Mouse (Mus musculus) embryonic facial prominence, embryonic 15.5 days (tissue): Measurements from ENCODE around the gene Fkbp1a. TPM values are rescaled to one million over a fixed set of nuclear protein-coding genes. Genes with fewer than 3 reads are reported as not detected.
A peak's percentile ranks its signal among the peaks of the same experiment; 100 is the strongest.

Experiments used
- ATAC-seq: fragments of 200-750 bp; cut with Nextera tagmentation; 2 replicates; pipeline ENCODE4 v1.8.0; 2017; ENCODE audit warnings: low read depth, moderate TSS enrichment; ENCODE audit not compliant: insufficient number of reproducible peaks, low FRiP score, low TSS enrichment
- H3K27ac ChIP-seq: fragments of 300-500 bp; sonication (generic); replicated peaks from 2 replicates; pipeline ENCODE4 v1.5.1; 2015; ENCODE audit warnings: mild to moderate bottlenecking, inconsistent platforms
- H3K27me3 ChIP-seq: fragments of 300-500 bp; sonication (generic); 2 replicates; pipeline ENCODE4 v1.6.1; 2015; ENCODE audit warnings: inconsistent platforms
- H3K36me3 ChIP-seq: fragments of 300-500 bp; sonication (generic); 2 replicates; pipeline ENCODE4 v1.6.1; 2015; ENCODE audit warnings: mild to moderate bottlenecking, inconsistent platforms
- H3K4me1 ChIP-seq: fragments of 300-500 bp; sonication (generic); 2 replicates; pipeline ENCODE4 v1.6.1; 2015; ENCODE audit warnings: inconsistent platforms
- H3K4me2 ChIP-seq: fragments of 300-500 bp; sonication (generic); replicated peaks from 2 replicates; pipeline ENCODE4 v1.6.1; 2015; ENCODE audit warnings: mild to moderate bottlenecking, inconsistent platforms
- H3K4me3 ChIP-seq: fragments of 300-500 bp; sonication (generic); replicated peaks from 2 replicates; pipeline ENCODE4 v1.5.1; 2015; ENCODE audit warnings: mild to moderate bottlenecking, inconsistent platforms
- H3K9ac ChIP-seq: fragments of 300-500 bp; sonication (generic); 2 replicates; pipeline ENCODE4 v1.6.1; 2015; ENCODE audit warnings: inconsistent platforms
- H3K9me3 ChIP-seq: fragments of 300-500 bp; sonication (generic); replicated peaks from 2 replicates; pipeline ENCODE4 v1.6.1; 2016; ENCODE audit warnings: inconsistent platforms
- WGBS: fragments of 180-500 bp; shearing (Covaris S2); methylation state at CpG from one replicate; pipeline ENCODE4 v1.1.7; 2015; 5-methylcytosine and 5-hydroxymethylcytosine counted together
- polyA plus RNA-seq: library from polyadenylated mRNA; unstranded; fragments of >200 nt; fragmentation: Nextera tagmentation; extraction: Ambion mirVana; gene quantifications from 2 replicates; pipeline ENCODE4 v1.2.1, GENCODE M21; 2015

Fkbp1a gene
- 534 and 553 TPM in 2 replicates for polyA plus RNA-seq

DNA sequence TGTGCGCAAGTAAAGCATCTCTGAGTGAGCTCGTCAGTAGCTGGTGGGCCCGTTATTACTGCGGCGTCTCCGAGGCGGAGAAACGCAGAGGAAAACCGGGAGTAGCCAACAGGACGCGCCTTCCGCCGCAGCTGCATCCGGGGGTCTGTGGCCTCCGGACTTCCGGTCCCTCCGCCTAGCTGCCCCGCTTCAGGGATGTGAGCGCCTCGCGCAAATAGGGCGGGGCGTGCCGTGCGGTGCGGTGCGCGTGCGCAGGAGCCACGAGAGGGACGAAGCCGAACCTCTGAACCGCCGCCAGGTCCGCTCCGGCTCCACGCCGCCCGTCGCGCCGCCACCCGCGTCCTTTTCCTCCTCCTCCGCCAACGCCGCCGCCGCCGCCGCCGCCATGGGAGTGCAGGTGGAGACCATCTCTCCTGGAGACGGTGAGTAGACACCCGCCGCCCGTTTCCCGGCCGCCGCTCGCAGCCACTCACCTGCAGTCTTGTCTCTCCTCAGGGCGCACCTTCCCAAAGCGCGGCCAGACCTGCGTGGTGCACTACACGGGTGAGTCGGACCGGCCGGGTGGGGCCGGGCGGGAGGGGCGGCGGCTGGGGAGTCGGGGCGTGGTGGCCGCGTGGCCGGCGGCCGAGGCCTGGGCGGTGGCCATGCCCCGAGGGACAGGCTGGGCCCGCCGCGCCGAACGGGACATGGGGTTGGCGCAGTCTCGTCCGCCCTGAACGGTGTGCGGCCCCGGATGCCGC lies at the start of gene Fkbp1a:
Gene Fkbp1a (plus strand): TSS at position 161 of the 740 bp plus-strand sequence.
- Histone ChIP-seq H3K27me3 (no peaks in the 10 kb centered on the region), H3K27ac (peak within 1 kb of the TSS; percentile 89), H3K4me1 (peaks cover 32% of the 10 kb centered on the region), H3K4me3 (peak within 1 kb of the TSS; percentile 95), H3K4me2 (peak within 1 kb of the TSS; percentile 64), H3K9me3 (no peaks in the 10 kb centered on the region), H3K36me3 (peaks cover 21% of the 10 kb centered on the region), H3K9ac (peak within 1 kb of the TSS; percentile 88)
- ATAC-seq, result peak; percentile 96
- WGBS, result under 1% methylated on average over 81 of the region's 93 CpGs

GRCm38 (mm10) chr2:151494035-151494803 lies 48.1 kb upstream of the Fkbp1a start, which contains the start of gene Nsfl1c:
Nsfl1c (plus strand) TSS chr2:151494182.
- peak within 1 kb of the TSS; percentile 73; the same call in 1 of the 2 replicates for H3K27ac ChIP-seq

GRCm38 (mm10) chr2:151498358-151498757 lies 43.9 kb upstream of the Fkbp1a start:
- no peak overlapping the region for H3K4me3 ChIP-seq
- H3K4me1 ChIP-seq, result peaks cover 12% of the 10 kb centered on the region
- H3K9me3 ChIP-seq, result no peaks in the 10 kb centered on the region
- no peaks in the 10 kb centered on the region for H3K27me3 ChIP-seq
- ATAC-seq, result no peak
- no peak overlapping the region for H3K4me2 ChIP-seq
- H3K9ac ChIP-seq, result no peak overlapping the region
- 52% methylated on average over 3 of the region's 3 CpGs for WGBS
- H3K27ac ChIP-seq, result no peak overlapping the region
- peaks cover 55% of the 10 kb centered on the region for H3K36me3 ChIP-seq

More at GRCm38 (mm10) chr2:151494035-151494803, 48.1 kb upstream of the Fkbp1a start, which contains the start of gene Nsfl1c:
- WGBS, result under 1% methylated on average over 73 of the region's 73 CpGs
- peak; percentile 99 for ATAC-seq
- H3K9me3 ChIP-seq, result no peaks in the 10 kb centered on the region
- peak within 1 kb of the TSS; percentile 96 for H3K9ac ChIP-seq
- peaks cover 12% of the 10 kb centered on the region for H3K4me1 ChIP-seq
- peaks cover 24% of the 10 kb centered on the region for H3K36me3 ChIP-seq
- peak within 1 kb of the TSS; percentile 100 for H3K4me3 ChIP-seq
- peak within 1 kb of the TSS; percentile 81 for H3K4me2 ChIP-seq
- H3K27me3 ChIP-seq, result no peaks in the 10 kb centered on the region

GRCm38 (mm10) chr2:151500442-151501007 lies 41.8 kb upstream of the Fkbp1a start:
- H3K9me3 ChIP-seq, result no peaks in the 10 kb centered on the region
- H3K4me1 ChIP-seq, result peaks cover 3% of the 10 kb centered on the region; the same call in 1 of the 2 replicates
- no peak for ATAC-seq
- H3K27me3 ChIP-seq, result no peaks in the 10 kb centered on the region
- no peak overlapping the region for H3K9ac ChIP-seq
- H3K4me2 ChIP-seq, result no peak overlapping the region
- H3K36me3 ChIP-seq, result peaks cover 74% of the 10 kb centered on the region
- H3K27ac ChIP-seq, result no peak overlapping the region
- H3K4me3 ChIP-seq, result no peak overlapping the region
- 92% methylated on average over 6 of the region's 6 CpGs for WGBS

GRCm38 (mm10) chr2:151504226-151504625 lies 38.1 kb upstream of the Fkbp1a start:
- 91% methylated on average over 4 of the region's 4 CpGs for WGBS
- H3K36me3 ChIP-seq, result peaks cover 82% of the 10 kb centered on the region
- H3K9me3 ChIP-seq, result no peaks in the 10 kb centered on the region
- no peaks in the 10 kb centered on the region for H3K4me1 ChIP-seq
- no peak overlapping the region for H3K4me2 ChIP-seq
- H3K27ac ChIP-seq, result no peak overlapping the region
- no peak overlapping the region for H3K9ac ChIP-seq
- no peak for ATAC-seq
- H3K27me3 ChIP-seq, result no peaks in the 10 kb centered on the region
- H3K4me3 ChIP-seq, result no peak overlapping the region

GRCm38 (mm10) chr2:151512199-151512598 lies 30.1 kb upstream of the Fkbp1a start:
- no peak overlapping the region for H3K4me2 ChIP-seq
- no peak overlapping the region for H3K4me3 ChIP-seq
- H3K27me3 ChIP-seq, result no peaks in the 10 kb centered on the region
- peaks cover 13% of the 10 kb centered on the region; the same call in 1 of the 2 replicates for H3K4me1 ChIP-seq
- H3K36me3 ChIP-seq, result peaks cover 82% of the 10 kb centered on the region
- 0 out of 2 replicates have a peak overlapping the region, but pooled peaks have one; percentile 17 for H3K27ac ChIP-seq
- H3K9me3 ChIP-seq, result no peaks in the 10 kb centered on the region
- ATAC-seq, result 0 out of 2 replicates have a peak, but pooled peaks have one; percentile 29
- H3K9ac ChIP-seq, result no peak overlapping the region

DNA sequence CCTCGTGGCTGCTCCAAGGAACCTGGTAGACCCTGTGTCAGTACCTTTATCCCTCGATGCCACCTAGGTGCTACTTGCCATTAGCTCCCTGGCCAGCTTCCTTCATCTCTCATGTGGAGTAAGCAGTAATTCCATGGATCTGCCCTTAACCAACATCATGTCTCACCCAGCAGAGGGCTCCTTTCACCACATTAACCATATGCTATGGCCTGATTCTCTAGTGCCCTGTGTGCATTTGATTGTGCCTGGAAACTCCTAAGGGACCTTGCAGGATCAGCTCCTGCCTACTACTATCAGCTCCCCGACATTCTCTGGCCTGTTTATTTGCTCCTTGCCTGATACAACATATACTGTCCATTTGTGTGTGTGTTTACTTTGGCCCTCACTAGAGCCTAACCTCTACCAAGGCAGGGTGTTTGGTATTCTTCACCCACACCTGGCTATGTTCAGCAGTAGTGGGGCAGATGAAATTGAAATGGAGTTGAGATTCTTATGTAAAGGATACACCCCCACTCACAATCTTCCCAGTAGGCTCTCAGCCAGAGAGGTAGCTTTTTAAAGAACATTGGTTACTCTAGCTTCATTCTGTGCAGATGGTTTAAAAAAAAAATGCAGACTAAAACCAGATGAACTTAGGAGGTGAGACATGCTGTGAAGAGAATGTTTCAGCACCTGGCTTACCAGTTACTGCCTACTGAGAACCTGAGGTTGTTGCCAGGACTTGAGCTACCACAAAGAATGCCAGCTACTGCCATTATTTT lies 28.6 kb upstream of the Fkbp1a start:
- no peak overlapping the region for H3K4me3 ChIP-seq
- H3K27ac ChIP-seq, result no peak overlapping the region
- H3K36me3 ChIP-seq, result peaks cover 78% of the 10 kb centered on the region
- H3K9me3 ChIP-seq, result no peaks in the 10 kb centered on the region
- WGBS, result 76% methylated on average over 3 of the region's 3 CpGs
- peaks cover 13% of the 10 kb centered on the region; the same call in 1 of the 2 replicates for H3K4me1 ChIP-seq
- ATAC-seq, result no peak
- H3K4me2 ChIP-seq, result no peak overlapping the region
- no peak overlapping the region for H3K9ac ChIP-seq
- H3K27me3 ChIP-seq, result no peaks in the 10 kb centered on the region

DNA sequence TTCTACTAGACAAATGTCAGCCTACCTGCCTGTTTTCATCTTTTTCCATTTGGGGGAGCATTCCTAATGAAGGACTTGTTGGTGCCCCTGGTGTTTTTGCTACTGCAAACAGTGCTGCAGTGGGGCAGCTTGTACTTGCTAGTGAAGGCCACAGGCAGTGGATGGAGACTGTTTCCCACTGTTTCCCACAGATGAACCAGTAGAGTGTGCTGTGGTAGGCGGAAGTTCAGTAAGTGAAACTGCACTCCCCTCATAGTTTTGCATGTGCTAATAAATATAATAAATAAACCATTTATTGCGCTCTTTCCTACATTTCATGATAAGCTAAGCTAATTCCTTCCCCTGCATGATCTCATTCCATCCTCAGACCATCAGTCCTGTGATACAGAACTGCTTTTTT lies 23.3 kb upstream of the Fkbp1a start:
- Histone ChIP-seq H3K4me2 (no peak overlapping the region), H3K27me3 (no peaks in the 10 kb centered on the region), H3K36me3 (peaks cover 48% of the 10 kb centered on the region), H3K4me1 (no peaks in the 10 kb centered on the region), H3K9me3 (no peaks in the 10 kb centered on the region), H3K9ac (no peak overlapping the region), H3K4me3 (no peak overlapping the region), H3K27ac (no peak overlapping the region)
- ATAC-seq, result no peak
- 84% methylated on average over 2 of the region's 2 CpGs for WGBS

DNA sequence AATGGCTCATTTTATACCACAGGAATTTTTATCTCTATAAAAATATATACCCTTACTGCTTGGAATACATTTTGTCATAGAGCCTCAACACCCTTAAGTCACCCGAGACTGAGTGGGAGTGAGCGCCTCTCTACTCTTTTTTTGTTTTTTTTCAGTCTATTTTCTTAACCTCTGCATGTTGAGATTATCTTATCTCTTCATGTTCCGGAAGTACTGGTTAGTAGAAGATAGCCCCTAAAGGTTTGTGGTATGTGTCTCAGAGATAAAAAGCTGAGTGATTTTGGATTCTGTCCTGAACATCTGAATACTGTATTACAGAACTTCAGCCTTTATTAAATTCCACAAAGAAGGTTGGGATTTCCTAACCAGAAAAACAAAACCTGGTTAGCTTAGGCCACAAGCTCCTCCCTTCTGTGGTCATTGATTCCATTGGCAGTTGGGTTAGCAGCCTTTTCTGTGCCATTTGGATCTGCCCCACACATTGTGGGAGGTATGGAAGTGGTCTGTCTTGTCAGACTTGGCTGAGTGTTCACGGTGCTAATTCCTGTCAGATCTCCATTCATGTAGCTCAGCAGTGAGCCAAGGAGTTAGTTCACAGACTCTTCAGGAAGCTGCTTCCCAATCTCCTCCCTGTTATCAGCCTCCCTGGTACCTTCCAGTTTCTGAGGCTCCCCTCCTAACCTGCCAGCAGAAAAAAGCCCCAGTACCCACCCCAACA lies 17.8 kb upstream of the Fkbp1a start:
- WGBS, result 62% methylated on average over 4 of the region's 4 CpGs
- ATAC-seq, result no peak

DNA sequence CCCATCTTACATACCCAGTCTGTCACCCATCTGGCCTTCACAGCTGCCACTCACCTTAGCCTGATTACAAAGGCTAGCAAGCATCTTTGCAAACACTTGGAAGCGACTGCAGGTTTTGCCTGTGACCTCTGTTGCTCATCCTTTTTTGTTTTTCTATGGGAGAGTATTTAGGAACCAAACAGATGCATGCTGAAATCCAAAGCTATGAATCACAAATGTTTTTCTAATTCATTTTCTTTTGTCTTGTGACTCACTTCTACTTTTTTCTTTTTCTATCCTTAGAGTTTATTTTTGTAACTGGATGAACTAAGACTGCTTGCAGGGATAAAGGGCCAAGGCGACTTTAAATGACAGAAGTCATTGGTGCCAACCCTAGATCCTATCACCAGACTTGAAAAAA lies 16.8 kb upstream of the Fkbp1a start:
- Histone ChIP-seq H3K9ac (no peak overlapping the region), H3K27me3 (no peaks in the 10 kb centered on the region), H3K4me2 (no peak overlapping the region), H3K4me3 (no peak overlapping the region), H3K27ac (no peak overlapping the region), H3K4me1 (no peaks in the 10 kb centered on the region), H3K9me3 (no peaks in the 10 kb centered on the region), H3K36me3 (0 out of 2 replicates have a peak, but pooled peaks cover 5% of the 10 kb centered on the region)
- 71% methylated on average over 2 of the region's 2 CpGs for WGBS
- ATAC-seq, result no peak

More for the DNA sequence above, 17.8 kb upstream of the Fkbp1a start:
- no peaks in the 10 kb centered on the region for H3K4me1 ChIP-seq
- no peaks in the 10 kb centered on the region for H3K27me3 ChIP-seq
- no peak overlapping the region for H3K4me3 ChIP-seq
- H3K9ac ChIP-seq, result no peak overlapping the region
- H3K36me3 ChIP-seq, result 0 out of 2 replicates have a peak, but pooled peaks cover 12% of the 10 kb centered on the region
- no peak overlapping the region for H3K4me2 ChIP-seq
- no peaks in the 10 kb centered on the region for H3K9me3 ChIP-seq
- no peak overlapping the region for H3K27ac ChIP-seq
